Mouse (Mus musculus) ES-E14 (cell line): Measurements from ENCODE around the gene Clcnkb.

ENCODE experiments used
- HCFC1 ChIP-seq: IDR thresholded peaks from 2 replicates; pipeline ENCODE4 v1.6.1; 2012; ENCODE audit warnings: low read length, inconsistent platforms, borderline replicate concordance; ENCODE audit not compliant: insufficient read depth
- ZC3H11A ChIP-seq: IDR thresholded peaks from 2 replicates; pipeline ENCODE4 v1.6.1; 2012; ENCODE audit warnings: low read depth, mild to moderate bottlenecking, inconsistent platforms, low read length, borderline replicate concordance

DNA sequence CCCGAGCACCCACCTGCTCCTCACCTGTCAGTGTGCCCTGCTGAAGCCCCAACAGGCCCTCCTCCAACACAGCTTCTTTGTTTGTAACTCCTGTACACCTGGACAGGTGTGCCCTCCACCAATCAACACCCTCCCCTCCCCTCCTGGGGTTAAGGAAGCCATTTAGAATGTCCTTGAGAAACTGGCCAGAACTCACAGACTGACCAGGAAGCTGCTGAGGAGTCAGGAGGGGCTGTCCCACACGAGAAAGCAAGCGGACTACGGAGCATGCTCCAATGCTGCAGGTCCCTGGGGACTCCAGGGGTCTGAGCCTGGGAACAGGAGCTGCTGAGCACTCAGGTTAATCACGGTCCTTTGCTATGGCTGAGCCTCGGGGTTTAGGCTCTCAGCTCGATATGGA, at the start of gene Clcnkb:
- TF ChIP-seq ZC3H11A: no peak
- no peak for TF ChIP-seq HCFC1
